Mouse (Mus musculus): ENCODE results near the gene Syde2.

DNA sequence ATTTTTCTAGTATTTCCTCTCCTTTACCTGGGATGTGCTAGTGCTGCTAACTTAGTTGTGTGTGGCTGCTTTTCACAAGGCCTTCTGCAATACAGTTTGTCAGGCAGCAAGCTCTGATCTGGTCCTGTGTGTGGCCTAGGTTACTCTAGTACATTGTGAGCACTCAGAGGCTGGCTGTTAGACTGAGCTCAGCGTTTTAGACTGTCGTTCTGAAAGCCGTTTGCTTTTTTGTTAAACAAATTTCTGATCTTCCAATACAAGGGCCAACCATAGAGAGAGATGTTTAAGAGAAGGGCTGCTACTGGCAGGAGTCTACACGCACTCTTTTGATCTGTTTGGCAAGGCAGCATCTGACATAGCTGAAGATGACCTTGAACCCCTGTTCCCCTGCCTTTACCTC lies 47.7 kb upstream of the Syde2 start:
- no peak for TF ChIP-seq CTCF (conservative IDR thresholded peaks at IDR 0.05; ENCODE audit: low read length)
- no peak for TF ChIP-seq POU5F1 (IDR thresholded peaks at IDR 0.05; ENCODE audit: borderline replicate concordance, low read length)
